ENCODE assay signal across 12 mouse cellular contexts in genomic region chr7:80636288-80636952, GRCm38 (mm10). TPM values are rescaled to one million over a fixed set of nuclear protein-coding genes. Genes with fewer than 3 reads are reported as not detected.
A peak's percentile ranks its signal among the peaks of the same experiment; 100 is the strongest.
DNase-seq lines count a peak whose midpoint lies in the region; ATAC-seq and TF ChIP-seq lines count a peak whose summit lies in the region.
"Had no signal": no experiment of that assay in that cellular context is flagged by ENCODE, and none has a peak within 500 bp of the region (broad histone marks: within the 10 kb centered on the region; RNA-seq: fewer than 3 reads in every experiment).

No protein-coding gene starts in this region.

- peaks cover 19% of the 10 kb centered on the region for H3K4me1 ChIP-seq in hindbrain, embryonic 16.5 days (ENCODE audit: control insufficient read depth, insufficient read depth, low read depth, low read length)
- no peaks in the 10 kb centered on the region for H3K4me1 ChIP-seq in hindbrain, embryonic 11.5 days (replicated peaks; ENCODE audit: control insufficient read depth, insufficient read depth, low read length)
- H3K4me1 ChIP-seq in liver, embryonic 14.5 days (replicated peaks; ENCODE audit: control insufficient read depth in 2 of 2, insufficient read depth in 2 of 2, low read length in 1 of 2) = peaks cover 7 to 39% of the 10 kb centered on the region in 2 experiments

- peak; percentile 37 for DNase-seq in cerebellum, adult 9-11 months
- DNase-seq in cerebellum, postnatal 14 days = no peak
- DNase-seq in hindbrain, embryonic 11.5 days (ENCODE audit: low spot score) = no peak
- DNase-seq in liver, embryonic 14.5 days (ENCODE audit: low read depth in 3 of 3, low spot score in 3 of 3) = no peak
- DNase-seq in layer of hippocampus, adult 11-12 months (ENCODE audit: low spot score) = no peak
- no peak for DNase-seq in spleen, adult 12 weeks (ENCODE audit: low spot score)
- DNase-seq: adrenal gland, postnatal 10 days; cerebellum, adult 11-12 months had no signal

- no peak for TF ChIP-seq CTCF in liver, embryonic 14.5 days (IDR thresholded peaks at IDR 0.05; ENCODE audit: low read depth)

- H3K9me3 ChIP-seq in hindbrain, embryonic 16.5 days (ENCODE audit: control insufficient read depth, low read length) = no peaks in the 10 kb centered on the region
- no peaks in the 10 kb centered on the region for H3K9me3 ChIP-seq in hindbrain, embryonic 11.5 days (ENCODE audit: control insufficient read depth, low read length)
- no peaks in the 10 kb centered on the region for H3K9me3 ChIP-seq in liver, embryonic 14.5 days (ENCODE audit: control insufficient read depth, low read length)
- H3K9me3 ChIP-seq: neural tube, embryonic 13.5 days had no signal

- H3K27me3 ChIP-seq in hindbrain, embryonic 16.5 days (replicated peaks; ENCODE audit: control insufficient read depth, insufficient read depth, low read length) = no peaks in the 10 kb centered on the region
- no peaks in the 10 kb centered on the region for H3K27me3 ChIP-seq in hindbrain, embryonic 11.5 days (ENCODE audit: control insufficient read depth, insufficient read depth, low read length)
- H3K27me3 ChIP-seq in liver, embryonic 14.5 days (ENCODE audit: control insufficient read depth, insufficient read depth, low read length) = no peaks in the 10 kb centered on the region
- H3K27me3 ChIP-seq: neural tube, embryonic 13.5 days had no signal

- no peak overlapping the region; the same call in 1 of the 2 replicates for H3K27ac ChIP-seq in hindbrain, embryonic 16.5 days (ENCODE audit: low read depth, low read length)
- no peak overlapping the region for H3K27ac ChIP-seq in hindbrain, embryonic 11.5 days (ENCODE audit: low read depth, low read length)
- H3K27ac ChIP-seq in liver, embryonic 14.5 days = no peak overlapping the region
- H3K27ac ChIP-seq: neural tube, embryonic 13.5 days had no signal

- TF ChIP-seq EP300 in liver, embryonic 14.5 days (IDR thresholded peaks at IDR 0.05; ENCODE audit: low read depth) = no peak

- no peak overlapping the region for H3K4me3 ChIP-seq in hindbrain, embryonic 16.5 days (ENCODE audit: low read length)
- H3K4me3 ChIP-seq in hindbrain, embryonic 11.5 days (ENCODE audit: low read depth, low read length) = no peak overlapping the region
- H3K4me3 ChIP-seq in liver, embryonic 14.5 days (ENCODE audit: insufficient read depth in 1 of 2, low read depth in 2 of 2, low read length in 2 of 2) = no peak overlapping the region
- H3K4me3 ChIP-seq: neural tube, embryonic 13.5 days had no signal

- 60% methylated on average over 17 of the region's 17 CpGs for whole genome bisulfite sequencing in hindbrain, embryonic 16.5 days
- WGBS in hindbrain, embryonic 11.5 days = 78% methylated on average over 17 of the region's 17 CpGs
- WGBS in liver, embryonic 14.5 days (ENCODE audit: insufficient replicate concordance) = 29% methylated on average over 17 of the region's 17 CpGs

- ATAC-seq in hindbrain, embryonic 16.5 days = no peak; the same call in 1 of the 2 replicates
- ATAC-seq in hindbrain, embryonic 11.5 days (ENCODE audit: low FRiP score) = no peak
- ATAC-seq in CD4-positive, CD25-positive, alpha-beta regulatory T cell, adult 4 months = peak; percentile 60
- ATAC-seq in liver, embryonic 14.5 days (ENCODE audit: insufficient read depth) = peak; percentile 45; the same call in 1 of the 2 replicates
- ATAC-seq: intestine, embryonic 16.5 days had no signal

- no peak overlapping the region for H3K4me2 ChIP-seq in hindbrain, embryonic 16.5 days (ENCODE audit: low read length)
- no peak overlapping the region for H3K4me2 ChIP-seq in hindbrain, embryonic 11.5 days (replicated peaks; ENCODE audit: low read depth, low read length)
- no peak overlapping the region for H3K4me2 ChIP-seq in liver, embryonic 14.5 days (ENCODE audit: low read depth)
- H3K4me2 ChIP-seq: neural tube, embryonic 13.5 days had no signal

- H3K36me3 ChIP-seq in hindbrain, embryonic 16.5 days (ENCODE audit: control insufficient read depth, insufficient read depth, low read length) = no peaks in the 10 kb centered on the region
- H3K36me3 ChIP-seq in hindbrain, embryonic 11.5 days (ENCODE audit: control insufficient read depth, insufficient read depth, low read length) = no peaks in the 10 kb centered on the region
- H3K36me3 ChIP-seq in liver, embryonic 14.5 days (replicated peaks; ENCODE audit: control insufficient read depth, insufficient read depth, low read depth) = no peaks in the 10 kb centered on the region
- H3K36me3 ChIP-seq: neural tube, embryonic 13.5 days had no signal

- 0 out of 2 replicates have a peak overlapping the region, but pooled peaks have one; percentile 26 for H3K9ac ChIP-seq in hindbrain, embryonic 16.5 days (ENCODE audit: low read depth, low read length)
- no peak overlapping the region for H3K9ac ChIP-seq in hindbrain, embryonic 11.5 days (ENCODE audit: low read depth, low read length)
- H3K9ac ChIP-seq in liver, embryonic 14.5 days (replicated peaks) = no peak overlapping the region
- H3K9ac ChIP-seq: neural tube, embryonic 13.5 days had no signal

RNA-seq across cellular contexts. Expression of gene Crtc3, which starts 52.3 kb away (rescaled TPM):
- 14.2 and 16.1 TPM in 2 replicates for polyA plus RNA-seq in hindbrain, embryonic 16.5 days (2015; fragmentation: Nextera tagmentation; extraction: Ambion mirVana)
- polyA plus RNA-seq in hindbrain, embryonic 11.5 days (2014; fragmentation: Nextera tagmentation; extraction: Ambion mirVana) = 9.9 and 11.1 TPM in 2 replicates
- 10 to 100 TPM; 17.1 to 21.3 TPM for polyA plus RNA-seq in CD4-positive, CD25-positive, alpha-beta regulatory T cell, adult 4 months (2017; shearing (Covaris generic))
- polyA plus RNA-seq in liver, embryonic 14.5 days (2012; rRNA removed) = 1.7 and 1.9 TPM in 2 replicates
- 2.4 and 4.2 TPM in 2 replicates for polyA plus RNA-seq in liver, embryonic 14.5 days (2014; fragmentation: Nextera tagmentation; extraction: Ambion mirVana)

Comparison
In these comparisons a context has a peak if more than half of its experiments do, and no peak if none do; other contexts are left out.
1. ATAC-seq: peak in CD4-positive, CD25-positive, alpha-beta regulatory T cell, adult 4 months (single experiment) and liver, embryonic 14.5 days (single experiment); none in hindbrain, embryonic 16.5 days (single experiment) and hindbrain, embryonic 11.5 days (single experiment).